Mouse (Mus musculus) intestine, postnatal 0 days (tissue): ENCODE results near the gene Mgst1. TPM values are rescaled to one million over a fixed set of nuclear protein-coding genes. Genes with fewer than 3 reads are reported as not detected.

Experiments used
- ATAC-seq: fragments of 200-750 bp; cut with Nextera tagmentation; 2 replicates; pipeline ENCODE4 v1.8.0; 2017; ENCODE audit warnings: mild to moderate bottlenecking, moderate TSS enrichment, moderate library complexity
- H3K27ac ChIP-seq: fragments of 300-500 bp; sonication (generic); 2 replicates; pipeline ENCODE4 v1.5.1; 2014; ENCODE audit warnings: mild to moderate bottlenecking, low read depth, low read length, moderate library complexity
- H3K27me3 ChIP-seq: fragments of 300-500 bp; sonication (generic); replicated peaks from 2 replicates; pipeline ENCODE4 v1.6.1; 2014; ENCODE audit warnings: low read length, mixed read lengths; ENCODE audit not compliant: control insufficient read depth, insufficient read depth
- H3K36me3 ChIP-seq: fragments of 300-500 bp; sonication (generic); 2 replicates; pipeline ENCODE4 v1.6.1; 2014; ENCODE audit warnings: mild to moderate bottlenecking, moderate library complexity; ENCODE audit not compliant: control insufficient read depth, insufficient read depth
- H3K4me1 ChIP-seq: fragments of 300-500 bp; sonication (generic); replicated peaks from 2 replicates; pipeline ENCODE4 v1.6.1; 2014; ENCODE audit warnings: antibody characterized with exemption, low read length, mixed read lengths; ENCODE audit not compliant: control insufficient read depth, insufficient read depth
- H3K4me2 ChIP-seq: fragments of 300-500 bp; sonication (generic); replicated peaks from 2 replicates; pipeline ENCODE4 v1.6.1; 2014; ENCODE audit warnings: low read depth, mild to moderate bottlenecking, moderate library complexity
- H3K4me3 ChIP-seq: fragments of 300-500 bp; sonication (generic); 2 replicates; pipeline ENCODE4 v1.5.1; 2014; ENCODE audit warnings: low read depth, low read length
- H3K9ac ChIP-seq: fragments of 300-500 bp; sonication (generic); 2 replicates; pipeline ENCODE4 v1.6.1; 2014; ENCODE audit warnings: mild to moderate bottlenecking, low read depth, low read length
- H3K9me3 ChIP-seq: fragments of 300-500 bp; sonication (generic); 2 replicates; pipeline ENCODE4 v1.6.1; 2016; ENCODE audit warnings: mixed run types; ENCODE audit not compliant: control insufficient read depth
- CTCF ChIP-seq: sonication (generic); IDR thresholded peaks from 2 replicates; pipeline ENCODE4 v1.5.1; 2016; ENCODE audit warnings: low read depth, mild to moderate bottlenecking, control low read depth, antibody characterized with exemption, moderate library complexity
- WGBS: fragments of 180-500 bp; shearing (Covaris S2); extraction: QIAGEN DNeasy Blood & Tissue Kit; methylation state at CpG from one replicate; pipeline ENCODE4 v1.1.7; 2014; 5-methylcytosine and 5-hydroxymethylcytosine counted together
- polyA plus RNA-seq: library from polyadenylated mRNA; unstranded; fragments of >200 nt; fragmentation: Nextera tagmentation; extraction: Ambion mirVana; gene quantifications from 2 replicates; pipeline ENCODE4 v1.2.1, GENCODE M21; 2015

Gene Mgst1
- polyA plus RNA-seq, 1 experiment from 2014 or later = 782 TPM

DNA sequence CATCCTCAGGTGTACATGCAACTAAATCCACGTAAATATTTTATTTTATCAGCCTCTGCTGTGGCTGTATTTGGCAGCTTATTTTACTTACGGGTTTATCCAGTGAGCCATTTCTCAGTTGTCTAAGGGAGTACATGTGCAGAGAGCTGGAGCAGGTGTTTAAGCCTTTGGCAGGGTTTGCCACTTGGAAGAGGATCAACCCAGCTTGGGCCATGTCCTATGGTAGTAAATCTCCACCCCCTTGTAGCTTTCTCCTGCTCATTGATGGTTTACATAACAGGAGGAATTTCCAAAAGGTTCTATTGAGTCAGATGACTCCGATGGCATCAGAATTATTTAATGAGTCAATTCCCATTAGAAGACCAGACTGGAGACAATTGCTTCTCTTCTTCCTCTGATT is 22.6 kb upstream of the Mgst1 start:
- no peak for TF ChIP-seq CTCF
- no peak overlapping the region for H3K9ac ChIP-seq
- 88% methylated on average over 3 of the region's 3 CpGs for WGBS

DNA sequence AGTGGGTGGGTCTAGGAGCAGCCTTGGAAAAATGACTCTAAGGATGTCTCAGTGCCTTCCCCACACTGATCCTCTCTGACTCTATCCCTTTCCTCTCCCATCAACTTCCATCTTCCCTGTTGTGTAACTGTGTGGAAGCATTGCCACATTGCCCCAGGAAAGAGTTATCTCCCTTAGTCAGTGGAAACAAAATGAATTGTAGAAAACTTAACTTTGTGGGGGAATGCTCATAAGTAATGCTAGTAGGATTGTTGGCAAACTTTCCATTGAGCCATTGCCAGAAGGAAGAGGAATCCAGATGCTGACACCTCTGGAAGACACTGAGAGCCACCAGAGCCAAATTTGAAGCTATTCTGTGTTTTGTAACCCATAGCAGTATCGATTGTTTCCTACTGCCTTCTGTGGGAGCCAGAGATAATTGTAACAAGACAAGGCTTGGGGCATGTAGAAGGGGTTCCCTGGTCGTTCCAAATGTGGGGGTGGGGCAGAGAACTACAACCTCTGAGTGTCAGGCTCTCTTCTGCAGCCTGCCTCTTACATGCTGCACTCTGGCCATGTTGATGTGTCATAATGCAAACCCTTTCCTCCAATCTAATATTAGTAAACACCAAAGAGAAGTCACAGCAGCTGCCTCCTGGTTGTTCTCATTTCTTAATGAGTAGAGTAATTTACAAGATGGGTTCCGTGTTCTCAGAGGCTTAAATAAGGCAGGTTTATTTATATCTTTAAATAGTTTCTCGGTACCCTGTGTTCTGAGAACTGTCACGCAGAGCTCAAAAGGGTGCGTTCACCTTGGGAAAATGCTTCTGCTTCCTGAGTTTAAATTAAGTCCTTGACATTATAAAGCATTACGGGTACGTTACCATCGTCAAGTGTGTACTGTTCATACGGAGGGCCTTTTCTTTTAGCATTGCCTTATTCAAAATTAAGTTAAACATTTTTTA is 11.5 kb upstream of the Mgst1 start:
- H3K4me1 ChIP-seq = 0 out of 2 replicates have a peak, but pooled peaks cover 3% of the 10 kb centered on the region
- no peak overlapping the region for H3K4me3 ChIP-seq
- H3K9me3 ChIP-seq = no peaks in the 10 kb centered on the region
- no peak overlapping the region for H3K4me2 ChIP-seq
- no peak overlapping the region for H3K27ac ChIP-seq
- no peak for TF ChIP-seq CTCF
- H3K36me3 ChIP-seq = no peaks in the 10 kb centered on the region
- no peak for ATAC-seq
- H3K9ac ChIP-seq = no peak overlapping the region
- H3K27me3 ChIP-seq = no peaks in the 10 kb centered on the region
- WGBS = 68% methylated on average over 10 of the region's 10 CpGs

More for the DNA sequence above, 22.6 kb upstream of the Mgst1 start:
- Histone ChIP-seq H3K36me3 (no peaks in the 10 kb centered on the region), H3K4me1 (no peaks in the 10 kb centered on the region), H3K9me3 (no peaks in the 10 kb centered on the region), H3K27me3 (no peaks in the 10 kb centered on the region), H3K27ac (no peak overlapping the region), H3K4me3 (no peak overlapping the region), H3K4me2 (no peak overlapping the region)
- ATAC-seq = no peak

DNA sequence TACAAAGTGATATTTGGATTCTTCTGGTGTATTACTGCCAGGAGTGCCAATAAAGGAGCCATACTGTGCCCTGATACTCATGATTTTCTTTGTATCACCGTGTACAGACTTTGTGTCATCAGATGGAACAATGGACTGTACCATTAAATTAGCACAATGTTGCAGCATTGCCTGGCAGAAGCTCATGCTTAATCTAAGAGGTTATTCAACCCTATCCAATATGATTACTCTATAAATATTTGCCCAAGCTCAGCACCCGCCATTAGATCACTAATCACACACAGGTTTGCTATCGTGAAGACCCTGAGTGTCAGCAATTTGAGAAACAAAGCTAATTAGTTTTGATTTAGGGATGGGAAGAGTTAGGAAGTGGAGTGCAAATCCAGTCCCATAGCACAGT is 9.6 kb upstream of the Mgst1 start:
- Histone ChIP-seq H3K27ac (no peak overlapping the region), H3K4me3 (no peak overlapping the region), H3K36me3 (no peaks in the 10 kb centered on the region), H3K27me3 (no peaks in the 10 kb centered on the region), H3K4me2 (no peak overlapping the region), H3K4me1 (0 out of 2 replicates have a peak, but pooled peaks cover 3% of the 10 kb centered on the region), H3K9ac (no peak overlapping the region), H3K9me3 (no peaks in the 10 kb centered on the region)
- WGBS = 30% methylated on average over 3 of the region's 3 CpGs
- TF ChIP-seq CTCF = no peak
- ATAC-seq = no peak

DNA sequence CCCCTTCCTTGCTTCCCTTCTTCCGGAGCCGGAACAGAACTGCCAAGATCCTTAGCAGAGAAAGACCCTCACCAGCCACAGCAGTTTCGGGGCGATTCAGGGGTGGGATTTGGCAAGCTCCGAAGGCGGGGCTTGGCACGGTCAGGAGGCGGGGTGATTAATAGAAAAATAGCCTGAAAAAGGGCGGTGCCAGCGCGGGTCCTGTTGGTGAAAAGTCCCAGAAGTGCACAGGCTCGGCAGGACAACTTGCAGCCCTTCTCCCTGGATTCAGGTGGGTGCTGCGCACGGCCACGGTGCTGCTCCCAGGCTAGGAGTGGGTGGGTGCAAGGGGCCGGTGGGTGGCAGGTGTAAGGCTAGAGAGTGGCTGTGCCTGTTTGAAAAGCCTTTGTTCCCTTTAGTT is 220 bp downstream of the Mgst1 start:
- no peaks in the 10 kb centered on the region for H3K9me3 ChIP-seq
- H3K4me3 ChIP-seq = peak overlapping the region; percentile 61
- H3K36me3 ChIP-seq = no peaks in the 10 kb centered on the region
- H3K4me2 ChIP-seq = peak overlapping the region; percentile 79
- H3K27ac ChIP-seq = peak overlapping the region; percentile 89
- TF ChIP-seq CTCF = no peak
- peak; percentile 76 for ATAC-seq
- 0 out of 2 replicates have a peak, but pooled peaks cover 8% of the 10 kb centered on the region for H3K4me1 ChIP-seq
- H3K27me3 ChIP-seq = no peaks in the 10 kb centered on the region
- peak overlapping the region; percentile 64 for H3K9ac ChIP-seq
- WGBS = 0% methylated on average over 16 of the region's 16 CpGs

DNA sequence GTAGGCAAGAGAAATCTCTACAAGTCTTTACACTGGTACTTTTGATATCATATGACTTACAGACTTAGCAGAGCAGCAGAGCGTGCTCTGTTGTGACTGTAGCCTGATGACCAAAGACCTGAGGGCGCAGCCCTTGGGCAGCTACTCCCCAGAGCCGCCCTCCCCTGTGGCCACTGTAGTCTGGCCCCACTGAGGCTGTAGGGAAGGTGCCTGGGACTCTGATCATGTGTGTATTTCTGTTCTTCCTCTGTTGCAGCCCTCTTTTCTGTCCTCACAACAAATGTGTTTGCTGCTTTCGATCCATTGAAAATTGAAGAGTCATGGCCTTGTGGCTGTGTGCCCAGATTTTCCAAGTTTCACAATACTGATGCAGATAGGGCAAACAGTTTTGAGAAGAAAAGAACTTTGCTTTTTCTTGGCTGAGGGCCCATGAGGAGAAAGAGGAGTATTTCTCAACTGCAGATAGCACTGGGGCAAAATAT is 1.0 kb downstream of the Mgst1 start:
- no peaks in the 10 kb centered on the region for H3K36me3 ChIP-seq
- H3K4me1 ChIP-seq = 0 out of 2 replicates have a peak, but pooled peaks cover 8% of the 10 kb centered on the region
- no peak for TF ChIP-seq CTCF
- peak; percentile 62 for ATAC-seq
- peak overlapping the region; percentile 79 for H3K4me2 ChIP-seq
- H3K9ac ChIP-seq = peak overlapping the region; percentile 64; the same call in 1 of the 2 replicates
- peak overlapping the region; percentile 89 for H3K27ac ChIP-seq
- peak overlapping the region; percentile 61 for H3K4me3 ChIP-seq
- 27% methylated on average over 4 of the region's 4 CpGs for WGBS
- H3K27me3 ChIP-seq = no peaks in the 10 kb centered on the region
- H3K9me3 ChIP-seq = no peaks in the 10 kb centered on the region

DNA sequence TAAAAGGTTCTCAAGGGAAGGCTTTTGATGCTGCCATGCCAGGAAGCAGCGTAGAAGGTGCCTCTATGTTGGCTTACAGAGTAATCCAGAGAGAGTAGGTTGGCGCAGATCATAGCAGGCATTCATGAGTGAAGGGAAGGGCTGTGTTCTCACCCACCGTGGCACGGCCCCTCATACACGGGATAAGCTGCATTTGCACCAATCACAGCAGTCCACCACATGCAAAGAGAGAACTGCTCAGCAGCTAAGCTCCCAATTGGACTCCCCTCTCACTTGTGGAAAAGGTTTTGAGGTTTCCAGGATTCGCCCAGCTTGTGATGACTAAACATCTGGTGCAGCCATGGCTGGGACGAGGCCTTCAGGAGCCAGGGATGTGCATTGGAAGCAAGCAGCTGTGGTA is 2.5 kb downstream of the Mgst1 start:
- Histone ChIP-seq H3K27ac (no peak overlapping the region; the same call in 1 of the 2 replicates), H3K4me1 (0 out of 2 replicates have a peak, but pooled peaks cover 8% of the 10 kb centered on the region), H3K36me3 (no peaks in the 10 kb centered on the region), H3K9me3 (no peaks in the 10 kb centered on the region), H3K4me3 (peak overlapping the region; percentile 61; the same call in 1 of the 2 replicates), H3K4me2 (peak overlapping the region; percentile 79), H3K9ac (no peak overlapping the region), H3K27me3 (no peaks in the 10 kb centered on the region)
- no peak for TF ChIP-seq CTCF
- ATAC-seq = no peak
- WGBS = 71% methylated on average over 7 of the region's 7 CpGs
